Mouse (Mus musculus) intestine, embryonic 14.5 days (tissue): Measurements from ENCODE around the gene P2ry12. TPM values are rescaled to one million over a fixed set of nuclear protein-coding genes. Genes with fewer than 3 reads are reported as not detected.
A peak's percentile ranks its signal among the peaks of the same experiment; 100 is the strongest.

Experiments
- ATAC-seq: fragments of 200-750 bp; cut with Nextera tagmentation; replicated peaks from 2 replicates; pipeline ENCODE4 v1.8.0; 2017; ENCODE audit warnings: low read depth, moderate number of reproducible peaks, moderate TSS enrichment, moderate library complexity; ENCODE audit not compliant: low FRiP score, low TSS enrichment
- DNase-seq: peaks from one replicate; pipeline ENCODE4 v3.0.0-alpha.2; 2018; ENCODE audit warnings: low spot score
- H3K27ac ChIP-seq: fragments of 300-500 bp; sonication (generic); 2 replicates; pipeline ENCODE4 v1.5.1; 2014; ENCODE audit warnings: low read depth, mild to moderate bottlenecking, control low read depth
- H3K27me3 ChIP-seq: fragments of 300-500 bp; sonication (generic); replicated peaks from 2 replicates; pipeline ENCODE4 v1.6.1; 2014; ENCODE audit warnings: low read length, control low read depth; ENCODE audit not compliant: control insufficient read depth, insufficient read depth
- H3K36me3 ChIP-seq: fragments of 300-500 bp; sonication (generic); 2 replicates; pipeline ENCODE4 v1.6.1; 2014; ENCODE audit warnings: low read length, control low read depth; ENCODE audit not compliant: control insufficient read depth, insufficient read depth
- H3K4me1 ChIP-seq: fragments of 300-500 bp; sonication (generic); replicated peaks from 2 replicates; pipeline ENCODE4 v1.6.1; 2014; ENCODE audit warnings: low read length, control low read depth, mixed read lengths; ENCODE audit not compliant: control insufficient read depth, insufficient read depth
- H3K4me2 ChIP-seq: fragments of 300-500 bp; sonication (generic); 2 replicates; pipeline ENCODE4 v1.6.1; 2014; ENCODE audit warnings: low read length
- H3K4me3 ChIP-seq: fragments of 300-500 bp; sonication (generic); 2 replicates; pipeline ENCODE4 v1.5.1; 2014; ENCODE audit warnings: low read depth, low read length, control low read depth, mixed read lengths
- H3K9ac ChIP-seq: fragments of 300-500 bp; sonication (generic); 2 replicates; pipeline ENCODE4 v1.6.1; 2014; ENCODE audit warnings: mild to moderate bottlenecking, low read length
- H3K9me3 ChIP-seq: fragments of 300-500 bp; sonication (generic); 2 replicates; pipeline ENCODE4 v1.6.1; 2016; ENCODE audit warnings: low read length, control low read depth; ENCODE audit not compliant: control insufficient read depth
- WGBS: fragments of 180-500 bp; shearing (Covaris S2); extraction: QIAGEN DNeasy Blood & Tissue Kit; methylation state at CpG from one replicate; pipeline ENCODE4 v1.1.7; 2014; 5-methylcytosine and 5-hydroxymethylcytosine counted together
- polyA plus RNA-seq: library from polyadenylated mRNA; unstranded; fragments of >200 nt; fragmentation: Nextera tagmentation; extraction: Ambion mirVana; gene quantifications from 2 replicates; pipeline ENCODE4 v1.2.1, GENCODE M21; 2014

The P2ry12 gene
- polyA plus RNA-seq, 1 experiment from 2014 or later, result 1.9 TPM

DNA sequence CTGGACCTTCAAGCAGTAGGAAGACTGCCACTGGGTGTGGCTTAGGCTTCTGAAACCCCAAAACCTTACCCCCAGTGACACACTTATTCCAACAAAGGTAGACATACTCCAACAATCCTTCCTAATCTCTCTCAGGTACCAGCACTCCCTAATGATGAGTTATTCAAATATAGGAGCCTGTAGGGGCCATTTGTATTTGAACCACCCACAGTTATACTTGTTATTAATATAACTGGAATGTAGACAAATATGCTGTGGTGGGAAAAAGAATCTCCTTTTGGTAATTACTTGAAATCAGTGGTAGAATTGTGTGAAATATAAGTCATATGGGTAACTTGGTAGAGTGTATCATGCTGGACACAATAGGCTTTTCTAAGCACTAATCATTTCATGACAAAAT, 15.9 kb upstream of the P2ry12 start:
- ATAC-seq, result no peak
- no peak for DNase-seq
- Histone ChIP-seq H3K27me3 (no peaks in the 10 kb centered on the region), H3K9me3 (no peaks in the 10 kb centered on the region), H3K36me3 (no peaks in the 10 kb centered on the region), H3K9ac (no peak overlapping the region), H3K4me2 (no peak overlapping the region), H3K4me3 (no peak overlapping the region), H3K27ac (no peak overlapping the region), H3K4me1 (no peaks in the 10 kb centered on the region)

DNA sequence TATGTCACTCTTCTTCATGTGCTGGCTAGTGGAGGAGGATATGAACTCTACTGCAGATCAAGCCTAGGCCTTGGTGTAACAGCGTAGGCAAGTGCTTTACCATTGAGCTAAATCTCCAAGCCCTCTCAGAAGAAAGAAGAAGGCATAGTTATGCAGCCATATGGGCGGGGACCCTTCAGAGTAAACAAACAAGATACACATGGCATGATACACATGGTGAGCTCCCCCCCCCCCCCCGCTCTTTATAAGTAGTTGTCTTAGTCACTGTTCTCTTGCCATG, 15.5 kb upstream of the P2ry12 start:
- no peak overlapping the region for H3K9ac ChIP-seq
- DNase-seq, result no peak
- 89% methylated on average over 3 of the region's 3 CpGs for WGBS
- no peak overlapping the region for H3K4me3 ChIP-seq
- no peaks in the 10 kb centered on the region for H3K27me3 ChIP-seq
- no peaks in the 10 kb centered on the region for H3K9me3 ChIP-seq
- H3K4me1 ChIP-seq, result no peaks in the 10 kb centered on the region
- H3K4me2 ChIP-seq, result no peak overlapping the region
- no peaks in the 10 kb centered on the region for H3K36me3 ChIP-seq
- H3K27ac ChIP-seq, result no peak overlapping the region
- no peak for ATAC-seq

- H3K4me3 ChIP-seq, result no peak overlapping the region
- DNase-seq (no peak), ATAC-seq (no peak)
- H3K9me3 ChIP-seq, result no peaks in the 10 kb centered on the region
- H3K27ac ChIP-seq, result no peak overlapping the region
- no peaks in the 10 kb centered on the region for H3K36me3 ChIP-seq
- no peak overlapping the region for H3K4me2 ChIP-seq
- WGBS, result 48% methylated on average over 3 of the region's 3 CpGs
- no peak overlapping the region for H3K9ac ChIP-seq
- H3K4me1 ChIP-seq, result no peaks in the 10 kb centered on the region
- H3K27me3 ChIP-seq, result no peaks in the 10 kb centered on the region
Observed at GRCm38 (mm10) chr3:59277502-59278253, 15.0 kb upstream of the P2ry12 start.

DNA sequence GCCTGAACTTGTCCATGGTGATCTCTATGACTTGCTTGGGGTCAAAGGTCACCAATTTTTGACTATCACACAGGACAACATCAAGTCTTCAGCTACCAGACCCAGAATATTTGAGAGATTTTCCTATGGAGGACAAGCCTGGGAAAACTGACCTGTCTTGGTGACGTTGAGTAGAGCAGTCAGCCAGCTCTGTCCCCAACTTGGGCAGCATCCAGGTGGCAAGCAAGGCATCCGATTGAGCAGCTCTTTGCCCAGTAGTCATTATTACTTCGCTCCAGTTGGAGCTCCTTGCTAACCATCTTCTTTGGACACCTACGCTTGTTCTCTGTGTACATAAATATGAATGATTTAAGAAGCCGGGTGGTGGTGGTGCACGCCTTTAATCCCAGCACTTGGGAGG, 8.1 kb upstream of the P2ry12 start:
- H3K4me3 ChIP-seq, result no peak overlapping the region
- no peaks in the 10 kb centered on the region for H3K27me3 ChIP-seq
- no peak overlapping the region for H3K4me2 ChIP-seq
- DNase-seq, result no peak
- H3K9ac ChIP-seq, result no peak overlapping the region
- H3K4me1 ChIP-seq, result no peaks in the 10 kb centered on the region
- no peak overlapping the region for H3K27ac ChIP-seq
- 94% methylated on average over 6 of the region's 6 CpGs for WGBS
- no peaks in the 10 kb centered on the region for H3K36me3 ChIP-seq
- no peak for ATAC-seq
- no peaks in the 10 kb centered on the region for H3K9me3 ChIP-seq

- WGBS, result 86% methylated on average over 3 of the region's 3 CpGs
- Histone ChIP-seq H3K36me3 (no peaks in the 10 kb centered on the region), H3K9me3 (no peaks in the 10 kb centered on the region), H3K4me3 (no peak overlapping the region), H3K4me1 (no peaks in the 10 kb centered on the region), H3K27me3 (no peaks in the 10 kb centered on the region), H3K27ac (no peak overlapping the region), H3K9ac (no peak overlapping the region), H3K4me2 (no peak overlapping the region)
- no peak for ATAC-seq
- DNase-seq, result no peak
Observed at GRCm38 (mm10) chr3:59263988-59264387, 1.3 kb upstream of the P2ry12 start.

DNA sequence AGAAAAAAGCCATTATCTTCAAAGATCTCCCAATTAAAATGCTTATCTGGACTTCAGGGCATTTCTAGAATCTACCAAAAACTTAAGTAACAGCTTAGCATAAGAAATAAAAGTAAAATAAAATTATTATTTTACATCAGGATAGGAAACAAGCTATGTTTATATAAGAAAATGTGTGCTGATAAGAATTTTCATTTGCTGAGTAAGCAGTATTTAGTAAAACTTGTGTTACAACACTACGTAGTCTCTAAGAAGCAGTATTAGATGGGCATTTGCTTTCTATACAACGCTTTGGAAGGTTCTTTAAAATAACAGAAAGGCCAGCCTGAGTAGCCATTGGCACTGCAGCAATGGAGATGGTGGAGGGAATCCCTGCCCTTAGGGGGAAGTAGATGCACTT, 746 bp upstream of the P2ry12 start:
- Histone ChIP-seq H3K27ac (no peak overlapping the region), H3K9me3 (no peaks in the 10 kb centered on the region), H3K36me3 (no peaks in the 10 kb centered on the region), H3K4me3 (no peak overlapping the region), H3K4me2 (no peak overlapping the region), H3K27me3 (no peaks in the 10 kb centered on the region), H3K4me1 (no peaks in the 10 kb centered on the region), H3K9ac (no peak overlapping the region)
- ATAC-seq (no peak), DNase-seq (no peak)
- WGBS, result 95% methylated on average over 2 of the region's 2 CpGs

DNA sequence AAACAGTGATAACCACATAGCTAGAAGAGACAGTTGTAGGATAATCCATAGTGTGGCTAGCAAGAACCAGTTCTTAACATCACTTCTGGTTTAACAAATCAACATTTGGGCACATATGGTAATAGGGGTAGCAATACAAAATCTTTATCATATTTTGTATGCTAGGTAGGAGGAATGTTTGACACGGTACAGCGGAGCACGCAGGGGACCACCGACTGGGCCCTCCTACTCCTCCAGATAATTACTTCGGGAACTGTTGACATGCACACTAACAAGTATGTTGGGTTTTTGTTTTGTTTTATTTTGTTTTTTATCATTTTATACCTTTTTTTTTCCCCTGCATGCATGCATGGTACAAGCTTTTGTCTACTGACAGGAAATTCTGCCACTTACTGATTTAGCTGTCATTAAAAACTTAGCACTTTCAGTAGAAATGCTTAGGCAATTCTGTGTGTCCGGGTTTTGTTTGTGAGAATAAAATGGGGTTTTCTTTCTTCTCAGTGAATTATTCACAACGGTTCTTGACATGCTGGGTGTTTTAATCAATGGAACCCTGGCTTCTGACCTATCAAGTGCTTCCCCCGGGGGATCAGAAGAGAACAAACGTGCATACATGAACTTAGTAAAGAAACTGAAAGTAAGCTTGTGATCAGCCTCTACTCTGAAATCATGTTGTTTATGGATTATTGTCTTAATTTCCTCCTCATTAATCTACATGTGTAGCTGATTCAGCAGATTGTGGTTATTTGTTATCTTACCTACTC, 780 bp downstream of the P2ry12 start:
- no peak for DNase-seq
- H3K9me3 ChIP-seq, result no peaks in the 10 kb centered on the region
- H3K27me3 ChIP-seq, result no peaks in the 10 kb centered on the region
- no peak overlapping the region for H3K4me3 ChIP-seq
- H3K4me1 ChIP-seq, result no peaks in the 10 kb centered on the region
- WGBS, result 79% methylated on average over 9 of the region's 9 CpGs
- H3K4me2 ChIP-seq, result no peak overlapping the region
- no peak overlapping the region for H3K9ac ChIP-seq
- no peak overlapping the region for H3K27ac ChIP-seq
- H3K36me3 ChIP-seq, result no peaks in the 10 kb centered on the region
- ATAC-seq, result no peak

DNA sequence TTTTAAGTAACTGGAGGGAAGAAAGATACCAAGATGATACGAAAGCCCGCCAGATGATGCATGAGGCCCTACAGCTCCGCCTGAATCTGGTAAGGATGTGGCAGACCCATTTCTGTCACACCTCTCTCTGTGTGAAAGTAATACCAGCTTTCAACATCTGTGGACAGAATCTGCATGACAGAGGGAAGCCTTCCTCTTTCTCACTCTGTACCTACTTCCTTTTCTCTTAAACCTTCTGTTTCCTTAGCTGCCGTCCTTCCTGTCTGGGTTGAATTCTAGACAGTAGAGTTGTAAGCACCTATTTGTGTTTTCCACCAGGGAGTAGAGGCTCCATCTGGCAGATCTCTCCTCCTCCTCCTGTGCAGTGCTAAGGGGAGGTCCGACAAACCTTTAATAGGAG, 1.9 kb downstream of the P2ry12 start:
- 61% methylated on average over 5 of the region's 5 CpGs for WGBS
- no peaks in the 10 kb centered on the region for H3K27me3 ChIP-seq

More for the DNA sequence above, 1.9 kb downstream of the P2ry12 start:
- 0 out of 2 replicates have a peak overlapping the region, but pooled peaks have one; percentile 33 for H3K27ac ChIP-seq
- H3K9ac ChIP-seq, result no peak overlapping the region
- no peak overlapping the region for H3K4me3 ChIP-seq
- no peaks in the 10 kb centered on the region for H3K36me3 ChIP-seq
- ATAC-seq (no peak), DNase-seq (no peak)
- no peak overlapping the region for H3K4me2 ChIP-seq
- no peaks in the 10 kb centered on the region for H3K4me1 ChIP-seq
- no peaks in the 10 kb centered on the region for H3K9me3 ChIP-seq
